Mouse (Mus musculus) lung, postnatal 0 days (tissue): ENCODE results near the gene Gm867. TPM values are rescaled to one million over a fixed set of nuclear protein-coding genes. Genes with fewer than 3 reads are reported as not detected.

ENCODE experiments used
- ATAC-seq: fragments of 200-750 bp; cut with Nextera tagmentation; 2 replicates; pipeline ENCODE4 v1.8.0; 2017; ENCODE audit warnings: moderate library complexity
- DNase-seq: peaks from one replicate; pipeline ENCODE4 v3.0.0-alpha.2; 2016; ENCODE audit warnings: low spot score
- H3K27ac ChIP-seq: fragments of 300-500 bp; sonication (generic); 2 replicates; pipeline ENCODE4 v1.5.1; 2014; ENCODE audit warnings: antibody characterized with exemption, mild to moderate bottlenecking, low read length, mixed read lengths
- H3K27me3 ChIP-seq: fragments of 300-500 bp; sonication (generic); replicated peaks from 2 replicates; pipeline ENCODE4 v1.6.1; 2014; ENCODE audit warnings: low read length, mixed read lengths; ENCODE audit not compliant: insufficient read depth
- H3K36me3 ChIP-seq: fragments of 300-500 bp; sonication (generic); 2 replicates; pipeline ENCODE4 v1.6.1; 2014; ENCODE audit warnings: low read length, mixed read lengths; ENCODE audit not compliant: insufficient read depth
- H3K4me1 ChIP-seq: fragments of 300-500 bp; sonication (generic); 2 replicates; pipeline ENCODE4 v1.6.1; 2014; ENCODE audit warnings: antibody characterized with exemption, low read depth, low read length, mixed read lengths; ENCODE audit not compliant: insufficient read depth
- H3K4me2 ChIP-seq: fragments of 300-500 bp; sonication (generic); replicated peaks from 2 replicates; pipeline ENCODE4 v1.6.1; 2014; ENCODE audit warnings: low read depth, mild to moderate bottlenecking, low read length, moderate library complexity, mixed read lengths
- H3K4me3 ChIP-seq: fragments of 300-500 bp; sonication (generic); 2 replicates; pipeline ENCODE4 v1.5.1; 2014; ENCODE audit warnings: low read depth, low read length
- H3K9ac ChIP-seq: fragments of 300-500 bp; sonication (generic); replicated peaks from 2 replicates; pipeline ENCODE4 v1.6.1; 2014; ENCODE audit warnings: low read depth, mild to moderate bottlenecking
- H3K9me3 ChIP-seq: fragments of 300-500 bp; sonication (generic); 2 replicates; pipeline ENCODE4 v1.6.1; 2016; ENCODE audit warnings: low read length, mixed read lengths
- CTCF ChIP-seq: IDR thresholded peaks from 2 replicates; pipeline ENCODE4 v1.5.1; 2016; ENCODE audit warnings: antibody characterized with exemption, mild to moderate bottlenecking
- EP300 ChIP-seq: IDR thresholded peaks from 2 replicates; pipeline ENCODE4 v1.6.1; 2016; ENCODE audit warnings: antibody characterized with exemption, mild to moderate bottlenecking, control low read depth
- WGBS: fragments of 180-500 bp; shearing (Covaris S2); extraction: QIAGEN DNeasy Blood & Tissue Kit; methylation state at CpG from one replicate; pipeline ENCODE4 v1.1.7; 2014; 5-methylcytosine and 5-hydroxymethylcytosine counted together
- polyA plus RNA-seq: library from polyadenylated mRNA; unstranded; fragments of >200 nt; fragmentation: Nextera tagmentation; extraction: Ambion mirVana; gene quantifications from 2 replicates; pipeline ENCODE4 v1.2.1, GENCODE M21; 2015

Gm867 gene
- polyA plus RNA-seq, 1 experiment from 2014 or later = 6.0 TPM

GRCm38 (mm10) chr10:75932081-75932678, 8.3 kb downstream of the Gm867 start:
- peak; percentile 69 for DNase-seq
- H3K4me1 ChIP-seq = peaks cover 12% of the 10 kb centered on the region; the same call in 1 of the 2 replicates
- H3K9ac ChIP-seq = peak overlapping the region; percentile 52
- H3K27ac ChIP-seq = peak overlapping the region; percentile 75
- H3K36me3 ChIP-seq = 0 out of 2 replicates have a peak, but pooled peaks cover 5% of the 10 kb centered on the region
- WGBS = 3% methylated on average over 37 of the region's 44 CpGs
- H3K27me3 ChIP-seq = 0 out of 2 replicates have a peak, but pooled peaks cover 5% of the 10 kb centered on the region
- ATAC-seq = peak; percentile 69
- peak overlapping the region; percentile 94 for H3K4me2 ChIP-seq
- peak overlapping the region; percentile 50 for H3K4me3 ChIP-seq
- TF ChIP-seq EP300 (no peak), CTCF (no peak)
- no peaks in the 10 kb centered on the region for H3K9me3 ChIP-seq

GRCm38 (mm10) chr10:75931311-75931710, 9.2 kb downstream of the Gm867 start:
- H3K4me1 ChIP-seq = peaks cover 12% of the 10 kb centered on the region; the same call in 1 of the 2 replicates
- WGBS = 24% methylated on average over 7 of the region's 7 CpGs
- H3K27ac ChIP-seq = peak overlapping the region; percentile 62; the same call in 1 of the 2 replicates
- ATAC-seq = no peak
- DNase-seq = no peak
- H3K4me3 ChIP-seq = peak overlapping the region; percentile 21; the same call in 1 of the 2 replicates
- H3K9ac ChIP-seq = no peak overlapping the region
- H3K9me3 ChIP-seq = no peaks in the 10 kb centered on the region
- 0 out of 2 replicates have a peak, but pooled peaks cover 5% of the 10 kb centered on the region for H3K27me3 ChIP-seq
- H3K36me3 ChIP-seq = 0 out of 2 replicates have a peak, but pooled peaks cover 5% of the 10 kb centered on the region
- no peak for TF ChIP-seq CTCF
- no peak for TF ChIP-seq EP300
- peak overlapping the region; percentile 94 for H3K4me2 ChIP-seq

GRCm38 (mm10) chr10:75930304-75930703, 10.2 kb downstream of the Gm867 start:
- TF ChIP-seq CTCF (no peak), EP300 (peak; percentile 73)
- Histone ChIP-seq H3K36me3 (0 out of 2 replicates have a peak, but pooled peaks cover 5% of the 10 kb centered on the region), H3K27ac (peak overlapping the region; percentile 62; the same call in 1 of the 2 replicates), H3K27me3 (0 out of 2 replicates have a peak, but pooled peaks cover 5% of the 10 kb centered on the region), H3K9ac (no peak overlapping the region), H3K4me3 (no peak overlapping the region), H3K4me2 (peak overlapping the region; percentile 94), H3K4me1 (peaks cover 12% of the 10 kb centered on the region; the same call in 1 of the 2 replicates), H3K9me3 (no peaks in the 10 kb centered on the region)
- DNase-seq (peak; percentile 88), ATAC-seq (peak; percentile 86)
- 10% methylated on average over 6 of the region's 6 CpGs for WGBS

GRCm38 (mm10) chr10:75926396-75926795, 14.1 kb downstream of the Gm867 start:
- Histone ChIP-seq H3K36me3 (0 out of 2 replicates have a peak, but pooled peaks cover 5% of the 10 kb centered on the region), H3K4me1 (peaks cover 5% of the 10 kb centered on the region; the same call in 1 of the 2 replicates), H3K9ac (no peak overlapping the region), H3K4me3 (no peak overlapping the region), H3K4me2 (no peak overlapping the region), H3K9me3 (no peaks in the 10 kb centered on the region), H3K27ac (no peak overlapping the region), H3K27me3 (0 out of 2 replicates have a peak, but pooled peaks cover under 1% of the 10 kb centered on the region)
- 66% methylated on average over 13 of the region's 13 CpGs for WGBS
- TF ChIP-seq CTCF (no peak), EP300 (no peak)
- ATAC-seq (no peak), DNase-seq (no peak)

GRCm38 (mm10) chr10:75924324-75924723, 16.1 kb downstream of the Gm867 start:
- H3K27me3 ChIP-seq = no peaks in the 10 kb centered on the region
- no peak for DNase-seq
- H3K4me3 ChIP-seq = no peak overlapping the region
- no peak overlapping the region for H3K4me2 ChIP-seq
- no peaks in the 10 kb centered on the region for H3K9me3 ChIP-seq
- peaks cover 12% of the 10 kb centered on the region; the same call in 1 of the 2 replicates for H3K4me1 ChIP-seq
- no peak overlapping the region for H3K27ac ChIP-seq
- 0 out of 2 replicates have a peak, but pooled peaks cover 5% of the 10 kb centered on the region for H3K36me3 ChIP-seq
- no peak overlapping the region for H3K9ac ChIP-seq
- no peak for ATAC-seq
- WGBS = 54% methylated on average over 2 of the region's 2 CpGs
- peak; percentile 60 for TF ChIP-seq CTCF
- TF ChIP-seq EP300 = no peak

- peak overlapping the region; percentile 98 for H3K4me3 ChIP-seq
- WGBS = 3% methylated on average over 22 of the region's 22 CpGs
- H3K4me1 ChIP-seq = peaks cover 21% of the 10 kb centered on the region; the same call in 1 of the 2 replicates
- H3K36me3 ChIP-seq = no peaks in the 10 kb centered on the region
- DNase-seq (peak; percentile 60), ATAC-seq (peak; percentile 12; the same call in 1 of the 2 replicates)
- peak overlapping the region; percentile 86 for H3K4me2 ChIP-seq
- H3K27me3 ChIP-seq = no peaks in the 10 kb centered on the region
- H3K27ac ChIP-seq = peak overlapping the region; percentile 94
- TF ChIP-seq CTCF (no peak), EP300 (no peak)
- no peaks in the 10 kb centered on the region for H3K9me3 ChIP-seq
- peak overlapping the region; percentile 76 for H3K9ac ChIP-seq
Observed at GRCm38 (mm10) chr10:75921726-75922560, 18.5 kb downstream of the Gm867 start.
